Mouse (Mus musculus): Measurements from ENCODE around the gene Os9. TPM values are rescaled to one million over a fixed set of nuclear protein-coding genes. Genes with fewer than 3 reads are reported as not detected.
A peak's percentile ranks its signal among the peaks of the same experiment; 100 is the strongest.

Gene Os9
- total RNA-seq (2014; rRNA removed) (114 and 120 TPM in 2 replicates), polyA plus RNA-seq (2015; fragmentation: Nextera tagmentation; extraction: Ambion mirVana) (126 TPM in 2 replicates)

DNA sequence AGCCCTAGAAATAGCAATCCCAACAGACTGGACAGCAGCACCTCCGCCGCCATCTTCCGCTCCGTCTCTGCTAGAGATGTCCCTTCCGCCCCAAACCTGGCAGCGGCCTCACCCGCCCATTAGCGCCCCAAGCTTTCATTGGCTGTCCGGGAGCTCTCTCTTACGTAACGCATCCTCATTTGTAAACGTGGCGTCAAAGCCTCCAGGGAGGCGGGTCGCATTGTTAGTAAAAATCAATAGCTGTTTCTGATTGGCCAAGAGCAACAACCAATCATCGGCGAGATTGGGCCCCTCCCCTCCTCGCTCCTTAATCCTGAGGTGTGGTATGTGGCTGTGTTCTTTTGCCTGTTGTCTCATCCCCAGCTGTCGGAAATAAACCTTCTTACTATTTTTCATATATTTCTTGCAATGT is at the start of gene Os9:
Gene Os9, minus strand, starts transcription at position 66 of the 412 bp plus-strand sequence.
- H3K4me2 ChIP-seq (ENCODE audit: low read depth, low read length, poor library complexity, severe bottlenecking), result peak within 1 kb of the TSS; percentile 96
- H3K27ac ChIP-seq (ENCODE audit: low read depth, low read length), result peak within 1 kb of the TSS; percentile 87
- peak within 1 kb of the TSS; percentile 85 for H3K4me3 ChIP-seq (ENCODE audit: low read depth, low read length)
- peak; percentile 100 for DNase-seq (ENCODE audit: low spot score)
- H3K9me3 ChIP-seq (ENCODE audit: low read length), result no peaks in the 10 kb centered on the region
- 0% methylated on average over 19 of the region's 19 CpGs for WGBS
- no peaks in the 10 kb centered on the region for H3K4me1 ChIP-seq (ENCODE audit: insufficient read depth, low read length)
- peak; percentile 96 for ATAC-seq (ENCODE audit: low FRiP score)
- no peaks in the 10 kb centered on the region for H3K27me3 ChIP-seq (ENCODE audit: insufficient read depth, low read length)
- TF ChIP-seq CTCF (IDR thresholded peaks at IDR 0.05), result 0 out of 2 replicates have a peak, but pooled peaks have one; percentile 22
- H3K9ac ChIP-seq (replicated peaks; ENCODE audit: low read length, poor library complexity, severe bottlenecking), result peak within 1 kb of the TSS; percentile 77
- H3K36me3 ChIP-seq (ENCODE audit: insufficient read depth, low read length), result peaks cover 16% of the 10 kb centered on the region

DNA sequence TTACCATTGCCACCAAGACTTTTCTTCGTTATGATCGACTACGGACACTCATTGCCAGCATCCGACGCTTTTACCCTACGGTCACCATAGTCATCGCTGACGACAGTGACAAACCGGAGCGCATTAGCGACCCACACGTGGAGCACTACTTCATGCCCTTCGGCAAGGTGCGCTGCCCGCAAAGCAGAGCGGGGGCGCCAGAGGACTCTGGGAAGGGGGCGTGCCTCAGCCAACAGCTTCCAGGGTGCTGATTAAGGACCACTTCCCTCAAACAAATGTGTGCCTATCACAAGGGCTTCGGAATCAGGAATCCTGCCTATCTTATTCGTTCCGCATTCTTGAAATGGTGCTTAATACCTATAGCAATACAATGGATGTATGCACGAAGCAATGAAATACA is 49.1 kb upstream of the Os9 start:
- Histone ChIP-seq H3K9ac (replicated peaks; ENCODE audit: low read length, poor library complexity, severe bottlenecking) (no peak overlapping the region), H3K27ac (ENCODE audit: low read depth, low read length) (no peak overlapping the region), H3K27me3 (ENCODE audit: insufficient read depth, low read length) (0 out of 2 replicates have a peak, but pooled peaks cover 11% of the 10 kb centered on the region), H3K4me1 (ENCODE audit: insufficient read depth, low read length) (peaks cover 8% of the 10 kb centered on the region; the same call in 1 of the 2 replicates), H3K9me3 (ENCODE audit: low read length) (no peaks in the 10 kb centered on the region), H3K4me2 (ENCODE audit: low read depth, low read length, poor library complexity, severe bottlenecking) (0 out of 2 replicates have a peak overlapping the region, but pooled peaks have one; percentile 36), H3K4me3 (ENCODE audit: low read depth, low read length) (peak overlapping the region; percentile 4; the same call in 1 of the 2 replicates), H3K36me3 (ENCODE audit: insufficient read depth, low read length) (peaks cover 18% of the 10 kb centered on the region)
- peak; percentile 59 for TF ChIP-seq CTCF (IDR thresholded peaks at IDR 0.05)
- WGBS, result 8% methylated on average over 22 of the region's 22 CpGs
- ATAC-seq (ENCODE audit: low FRiP score) (no peak), DNase-seq (ENCODE audit: low spot score) (peak; percentile 64)

DNA sequence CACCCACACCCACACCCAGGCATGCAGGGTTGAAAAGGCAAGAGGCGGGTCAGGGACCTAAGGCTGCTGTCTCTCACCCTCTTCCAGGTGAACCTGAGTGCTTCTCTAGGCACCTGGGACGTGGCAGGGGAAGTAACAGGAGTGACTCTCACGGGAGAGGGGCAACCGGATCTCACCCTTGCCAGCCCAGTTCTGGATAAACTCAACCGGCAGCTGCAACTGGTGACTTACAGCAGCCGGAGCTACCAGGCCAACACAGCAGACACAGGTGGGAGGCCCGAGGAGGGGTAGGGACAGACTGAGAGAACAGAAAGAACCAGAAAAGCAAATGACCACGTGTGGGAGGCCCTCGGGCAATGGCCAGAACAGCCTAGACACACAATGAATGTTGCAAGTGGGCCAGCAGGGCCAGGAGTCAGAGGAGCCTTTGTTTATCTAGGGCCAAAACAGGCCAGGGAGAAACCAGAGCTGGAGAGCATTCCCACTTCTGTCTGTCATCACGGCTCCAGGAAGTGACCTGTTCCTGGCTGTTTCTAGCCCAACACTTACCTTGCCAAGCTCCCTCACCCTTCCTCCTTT is 46.8 kb upstream of the Os9 start:
- 0 out of 2 replicates have a peak overlapping the region, but pooled peaks have one; percentile 96 for H3K9ac ChIP-seq (replicated peaks; ENCODE audit: low read length, poor library complexity, severe bottlenecking)
- H3K36me3 ChIP-seq (ENCODE audit: insufficient read depth, low read length), result peaks cover 18% of the 10 kb centered on the region
- peaks cover 8% of the 10 kb centered on the region; the same call in 1 of the 2 replicates for H3K4me1 ChIP-seq (ENCODE audit: insufficient read depth, low read length)
- DNase-seq (ENCODE audit: low spot score), result no peak
- H3K27me3 ChIP-seq (ENCODE audit: insufficient read depth, low read length), result 0 out of 2 replicates have a peak, but pooled peaks cover 11% of the 10 kb centered on the region
- H3K27ac ChIP-seq (ENCODE audit: low read depth, low read length), result no peak overlapping the region
- H3K4me2 ChIP-seq (ENCODE audit: low read depth, low read length, poor library complexity, severe bottlenecking), result peak overlapping the region; percentile 77
- no peak overlapping the region for H3K4me3 ChIP-seq (ENCODE audit: low read depth, low read length)
- no peak for TF ChIP-seq CTCF (IDR thresholded peaks at IDR 0.05)
- ATAC-seq (ENCODE audit: low FRiP score), result no peak
- WGBS, result 61% methylated on average over 10 of the region's 10 CpGs
- no peaks in the 10 kb centered on the region for H3K9me3 ChIP-seq (ENCODE audit: low read length)

DNA sequence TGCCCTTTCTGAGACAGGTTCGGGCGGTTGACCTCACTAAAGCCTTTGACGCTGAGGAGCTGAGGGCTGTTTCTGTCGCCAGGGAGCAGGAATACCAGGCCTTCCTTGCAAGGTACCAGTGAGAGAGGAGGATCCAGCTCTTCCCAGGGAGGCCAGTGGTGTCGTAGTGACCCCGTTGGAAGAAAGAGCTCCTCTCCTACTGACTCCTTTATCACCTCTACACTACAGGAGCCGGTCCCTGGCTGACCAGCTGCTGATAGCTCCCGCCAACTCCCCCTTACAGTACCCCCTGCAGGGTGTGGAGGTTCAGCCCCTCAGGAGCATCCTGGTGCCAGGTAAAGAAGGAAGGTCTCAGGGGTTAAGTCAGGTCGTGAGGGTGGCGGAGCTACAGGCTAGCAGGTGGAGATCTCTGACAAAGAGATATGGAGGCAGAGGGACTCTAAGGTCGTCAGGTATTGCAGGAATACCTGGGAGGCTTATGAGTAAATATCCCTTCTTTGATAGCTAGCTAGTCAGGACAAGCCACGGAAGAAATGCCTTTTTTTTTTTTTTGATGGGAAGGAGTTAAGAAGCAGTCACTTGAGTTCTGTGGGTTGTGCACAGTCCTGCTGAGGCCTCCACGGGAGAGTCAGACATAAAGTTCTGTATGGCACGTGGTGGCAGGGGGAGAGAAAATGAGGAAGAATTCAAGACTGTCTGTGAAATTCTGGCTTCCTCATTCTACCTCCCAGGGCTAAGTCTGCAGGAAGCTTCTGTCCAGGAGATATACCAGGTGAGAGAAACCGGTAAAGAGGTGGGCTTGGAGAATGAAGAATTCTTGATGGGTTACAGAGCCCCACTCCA is 46.1 kb upstream of the Os9 start:
- Histone ChIP-seq H3K4me3 (ENCODE audit: low read depth, low read length) (peak overlapping the region; percentile 92), H3K27ac (ENCODE audit: low read depth, low read length) (peak overlapping the region; percentile 95), H3K4me1 (ENCODE audit: insufficient read depth, low read length) (peaks cover 8% of the 10 kb centered on the region; the same call in 1 of the 2 replicates), H3K27me3 (ENCODE audit: insufficient read depth, low read length) (0 out of 2 replicates have a peak, but pooled peaks cover 11% of the 10 kb centered on the region), H3K9me3 (ENCODE audit: low read length) (no peaks in the 10 kb centered on the region), H3K9ac (replicated peaks; ENCODE audit: low read length, poor library complexity, severe bottlenecking) (peak overlapping the region; percentile 96), H3K36me3 (ENCODE audit: insufficient read depth, low read length) (peaks cover 14% of the 10 kb centered on the region), H3K4me2 (ENCODE audit: low read depth, low read length, poor library complexity, severe bottlenecking) (peak overlapping the region; percentile 77)
- ATAC-seq (ENCODE audit: low FRiP score) (no peak), DNase-seq (ENCODE audit: low spot score) (no peak)
- 24% methylated on average over 15 of the region's 15 CpGs for WGBS
- TF ChIP-seq CTCF (IDR thresholded peaks at IDR 0.05), result no peak

DNA sequence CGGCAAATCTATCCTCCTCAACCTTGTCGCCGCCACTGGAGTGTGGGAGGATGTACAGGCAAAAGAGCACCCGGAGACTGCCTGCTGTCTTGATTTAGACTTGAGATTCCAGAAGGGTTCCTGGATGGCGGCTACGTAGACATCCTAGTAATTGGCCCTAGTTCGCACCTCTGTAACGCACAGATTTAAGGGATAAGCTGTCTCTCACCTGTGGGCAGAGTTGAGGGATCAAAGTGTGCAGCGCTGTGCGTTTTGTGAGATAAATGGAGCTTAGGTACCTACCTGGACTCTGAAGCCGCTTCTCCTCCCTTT is 45.4 kb upstream of the Os9 start:
- ATAC-seq (ENCODE audit: low FRiP score) (no peak), DNase-seq (ENCODE audit: low spot score) (no peak)
- Histone ChIP-seq H3K36me3 (ENCODE audit: insufficient read depth, low read length) (peaks cover 8% of the 10 kb centered on the region; the same call in 1 of the 2 replicates), H3K4me3 (ENCODE audit: low read depth, low read length) (peak overlapping the region; percentile 92), H3K4me2 (ENCODE audit: low read depth, low read length, poor library complexity, severe bottlenecking) (peak overlapping the region; percentile 77), H3K9ac (replicated peaks; ENCODE audit: low read length, poor library complexity, severe bottlenecking) (peak overlapping the region; percentile 96), H3K9me3 (ENCODE audit: low read length) (no peaks in the 10 kb centered on the region), H3K27me3 (ENCODE audit: insufficient read depth, low read length) (0 out of 2 replicates have a peak, but pooled peaks cover 11% of the 10 kb centered on the region), H3K27ac (ENCODE audit: low read depth, low read length) (peak overlapping the region; percentile 95), H3K4me1 (ENCODE audit: insufficient read depth, low read length) (peaks cover 8% of the 10 kb centered on the region; the same call in 1 of the 2 replicates)
- no peak; the same call in none of the 2 replicates for TF ChIP-seq CTCF (IDR thresholded peaks at IDR 0.05)
- 2% methylated on average over 11 of the region's 11 CpGs for WGBS
